10 mouse cellular contexts compared by ENCODE assay signal in the genomic region with DNA sequence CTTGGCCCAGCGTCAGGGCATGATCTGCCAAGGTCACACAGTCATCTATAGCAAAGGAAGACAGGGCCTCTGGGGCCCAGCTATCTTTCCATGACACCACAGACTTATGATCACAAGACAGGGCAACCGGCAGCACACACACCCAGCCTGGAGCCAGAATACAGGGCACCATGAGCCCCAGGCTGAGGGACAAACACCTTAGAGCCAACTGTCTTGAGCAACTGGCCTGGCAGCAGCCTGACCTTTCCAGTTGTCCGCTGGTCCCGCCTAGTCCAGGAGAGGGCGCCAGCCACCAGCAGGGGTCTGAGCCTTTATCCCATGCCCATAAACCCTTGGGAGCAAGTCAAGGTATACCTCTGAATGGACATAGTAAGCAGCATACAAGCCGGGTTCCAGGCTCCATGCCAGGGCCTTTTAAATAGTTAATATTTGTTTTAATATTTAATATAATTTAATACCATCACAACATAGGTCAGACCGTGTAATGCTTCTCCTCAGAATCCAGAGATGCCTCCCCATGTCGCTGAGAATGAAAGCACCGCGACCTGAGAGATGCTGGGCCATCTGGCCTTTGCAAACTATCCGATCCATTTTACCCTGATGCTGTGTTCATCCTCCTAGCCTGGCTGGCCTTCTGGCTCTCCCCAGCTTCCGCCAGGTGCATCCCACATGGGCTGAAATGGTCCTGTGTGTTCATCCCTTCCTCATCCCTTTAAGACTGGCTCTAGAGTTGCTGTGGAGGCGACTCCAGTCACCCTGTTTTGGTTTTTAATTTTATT. TPM values are rescaled to one million over a fixed set of nuclear protein-coding genes. Genes with fewer than 3 reads are reported as not detected.
DNase-seq lines count a peak whose midpoint lies in the region; ATAC-seq and TF ChIP-seq lines count a peak whose summit lies in the region.
"Had no signal": no experiment of that assay in that cellular context is flagged by ENCODE, and none has a peak within 500 bp of the region (broad histone marks: within the 10 kb centered on the region; RNA-seq: fewer than 3 reads in every experiment).

No protein-coding gene starts in this region.

- H3K27me3 ChIP-seq in MEL (ENCODE audit: control insufficient read depth in 1 of 2, insufficient read depth in 2 of 2, low read length in 2 of 2): no peaks in the 10 kb centered on the region; a peak in 1 of 4 replicates
- H3K27me3 ChIP-seq in liver, postnatal 0 days (ENCODE audit: insufficient read depth, low read length): peaks cover 22% of the 10 kb centered on the region

- H3K9me3 ChIP-seq in MEL (replicated peaks; ENCODE audit: insufficient read depth, low read length): no peaks in the 10 kb centered on the region
- no peaks in the 10 kb centered on the region for H3K9me3 ChIP-seq in liver, postnatal 0 days (ENCODE audit: low read length)
- H3K9me3 ChIP-seq: liver, embryonic 13.5 days; stomach, embryonic 15.5 days had no signal

- intact Hi-C loops in left cerebral cortex, adult 2 months (cut with DNase I): no loop called here

- TF ChIP-seq EP300 in MEL (IDR thresholded peaks at IDR 0.05; ENCODE audit: low read depth in 1 of 2, low read length in 2 of 2): no peak
- no peak for TF ChIP-seq EP300 in liver, postnatal 0 days (IDR thresholded peaks at IDR 0.05; ENCODE audit: low read depth)

- no peak overlapping the region for H3K9ac ChIP-seq in MEL (ENCODE audit: control insufficient read depth, low read depth, low read length, poor library complexity, severe bottlenecking)
- no peak overlapping the region for H3K9ac ChIP-seq in liver, postnatal 0 days (replicated peaks)
- H3K9ac ChIP-seq: liver, embryonic 13.5 days; stomach, embryonic 15.5 days had no signal

- no peak overlapping the region for H3K4me3 ChIP-seq in left cerebral cortex, adult 2 months
- no peak overlapping the region for H3K4me3 ChIP-seq in MEL (ENCODE audit: control insufficient read depth in 1 of 2, insufficient read depth in 1 of 2, low read depth in 2 of 2, low read length in 2 of 2)
- H3K4me3 ChIP-seq in liver, postnatal 0 days (ENCODE audit: low read depth, low read length): no peak overlapping the region
- H3K4me3 ChIP-seq: liver, embryonic 13.5 days; stomach, embryonic 15.5 days had no signal

- no peaks in the 10 kb centered on the region for H3K4me1 ChIP-seq in MEL (ENCODE audit: control insufficient read depth in 1 of 2, insufficient read depth in 2 of 2, low read length in 2 of 2)
- peaks cover 11% of the 10 kb centered on the region for H3K4me1 ChIP-seq in liver, postnatal 0 days (ENCODE audit: insufficient read depth)

- H3K79me2 ChIP-seq in MEL (ENCODE audit: control insufficient read depth, insufficient read depth, low read length, poor library complexity): no peaks in the 10 kb centered on the region

- TF ChIP-seq RAD21 in MEL (IDR thresholded peaks at IDR 0.05; ENCODE audit: low read depth, low read length): peak; percentile 61

- no peak overlapping the region for H3K4me2 ChIP-seq in liver, postnatal 0 days (ENCODE audit: low read depth, low read length)
- H3K4me2 ChIP-seq: liver, embryonic 13.5 days; stomach, embryonic 15.5 days had no signal

- 52% methylated on average over 13 of the region's 13 CpGs for WGBS in liver, postnatal 0 days (ENCODE audit: insufficient replicate concordance)

- no peak for TF ChIP-seq POLR2A in MEL (IDR thresholded peaks at IDR 0.05; ENCODE audit: control insufficient read depth in 1 of 2, insufficient read depth in 1 of 2, low read depth in 1 of 2, low read length in 2 of 2, poor library complexity in 1 of 2)

- peak; percentile 48; the same call in 1 of the 2 replicates for ATAC-seq in granulocyte monocyte progenitor cell, adult 5-6 weeks (replicated peaks; ENCODE audit: poor library complexity, severe bottlenecking)
- peak; percentile 20; the same call in 1 of the 2 replicates for ATAC-seq in liver, postnatal 0 days
- no peak for ATAC-seq in erythroblast, adult 5-6 weeks (replicated peaks; ENCODE audit: low FRiP score, poor library complexity, severe bottlenecking)

- peak in 1 of 2 experiments; percentile 55 for DNase-seq in left cerebral cortex, adult 2 months (ENCODE audit: extremely low spot score in 1 of 2, low spot score in 2 of 2)
- no peak for DNase-seq in left cerebral cortex, adult 8-10 months (ENCODE audit: low spot score in 2 of 2)
- DNase-seq in MEL (ENCODE audit: low read depth, low spot score): peak; percentile 38
- DNase-seq in cerebellum, adult 18-20 months: peak; percentile 75 to 79
- DNase-seq in liver, postnatal 0 days: peak; percentile 58
- DNase-seq in layer of hippocampus, adult 18-20 months (ENCODE audit: low spot score in 2 of 2): no peak
- DNase-seq: liver, embryonic 13.5 days had no signal

- no peaks in the 10 kb centered on the region for H3K36me3 ChIP-seq in MEL (ENCODE audit: control insufficient read depth in 1 of 2, insufficient read depth in 2 of 2, low read length in 2 of 2)
- no peaks in the 10 kb centered on the region for H3K36me3 ChIP-seq in liver, postnatal 0 days (replicated peaks; ENCODE audit: insufficient read depth, low read length)
- H3K36me3 ChIP-seq: liver, embryonic 13.5 days; stomach, embryonic 15.5 days had no signal

- no peak overlapping the region for H3K27ac ChIP-seq in left cerebral cortex, adult 2 months
- H3K27ac ChIP-seq in MEL (ENCODE audit: control insufficient read depth, low read depth, low read length): no peak overlapping the region
- H3K27ac ChIP-seq in liver, postnatal 0 days (ENCODE audit: low read depth): 0 out of 2 replicates have a peak overlapping the region, but pooled peaks have one; percentile 26
- H3K27ac ChIP-seq: liver, embryonic 13.5 days; stomach, embryonic 15.5 days had no signal

- peak; percentile 64 for TF ChIP-seq CTCF in left cerebral cortex, adult 2 months (IDR thresholded peaks at IDR 0.05)
- TF ChIP-seq CTCF in MEL (IDR thresholded peaks at IDR 0.05 in 2 of 3, conservative IDR thresholded peaks at IDR 0.05 in 1 of 3; ENCODE audit: control insufficient read depth in 1 of 3, insufficient read depth in 1 of 3, low read depth in 2 of 3, low read length in 3 of 3, poor library complexity in 1 of 3, severe bottlenecking in 1 of 3): peak; percentile 65 to 80 (median 73)
- TF ChIP-seq CTCF in liver, postnatal 0 days (IDR thresholded peaks at IDR 0.05; ENCODE audit: low read depth): peak; percentile 60

TF ChIP-seq in MEL, 35 proteins besides CTCF, POLR2A, EP300 and RAD21:
- TF ChIP-seq ZC3H11A (IDR thresholded peaks at IDR 0.05; ENCODE audit: low read depth, low read length) (peak; percentile 36; the same call in 1 of the 2 replicates), SMC3 (IDR thresholded peaks at IDR 0.05; ENCODE audit: low read depth, low read length) (peak; percentile 77), USF2 (IDR thresholded peaks at IDR 0.05; ENCODE audit: borderline replicate concordance in 1 of 2, insufficient read depth in 1 of 2, low read depth in 1 of 2, low read length in 2 of 2) (no peak)

RNA-seq across cellular contexts. Expression of gene Speg, which starts 3.6 kb away (rescaled TPM):
- 100 to 1,000 TPM; 199 to 215 TPM for total RNA-seq in left cerebral cortex, adult 2 months (2021)
- total RNA-seq in left cerebral cortex, adult 8-10 months (2022): 100 to 1,000 TPM; 177 to 190 (median 187) TPM
- 1.7 and 1.8 TPM in 2 replicates for total RNA-seq in MEL (2012; rRNA removed)
- polyA plus RNA-seq in MEL (2012; ENCODE audit: insufficient read depth in 1 of 2, insufficient read length in 2 of 2, low read depth in 1 of 2, low replicate concordance in 2 of 2, missing spikeins in 1 of 2): 1 to 10 TPM in 1 of 2 experiments, not detected in 1; 9.5 TPM
- not detected in 2 replicates for total RNA-seq in granulocyte monocyte progenitor cell, adult 5-6 weeks (2014; fragmentation: Nextera tagmentation)
- 0.05 TPM in 1 of 2 replicates, not detected in the other for total RNA-seq in granulocyte monocyte progenitor cell, adult 5-6 weeks (2017)
- 3.4 and 3.5 TPM in 2 replicates for polyA plus RNA-seq in liver, postnatal 0 days (2015; fragmentation: Nextera tagmentation; extraction: Ambion mirVana)
- not detected in 2 replicates for total RNA-seq in erythroblast, adult 5-6 weeks (2015; ENCODE audit: low replicate concordance)
- total RNA-seq in erythroblast, adult 5-6 weeks (2017; ENCODE audit: low replicate concordance): 1.7 TPM in 1 of 2 replicates, not detected in the other
- total RNA-seq in layer of hippocampus, adult 18-20 months (2021): 100 to 1,000 TPM; 168 to 178 TPM

RNA-seq across cellular contexts. Expression of gene Des, which starts 11.4 kb away (rescaled TPM):
- total RNA-seq in left cerebral cortex, adult 2 months (2021): 1 to 10 TPM in 1 of 2 experiments, under 1 TPM in 1; 0.77 to 1.7 TPM
- 1 to 10 TPM in 3 of 4 experiments, under 1 TPM in 1; 0.89 to 2.9 (median 1.8) TPM for total RNA-seq in left cerebral cortex, adult 8-10 months (2022)
- 4.6 and 7.2 TPM in 2 replicates for total RNA-seq in MEL (2012; rRNA removed)
- 1 to 10 TPM in 1 of 2 experiments, not detected in 1; 7.0 TPM for polyA plus RNA-seq in MEL (2012; ENCODE audit: insufficient read depth in 1 of 2, insufficient read length in 2 of 2, low read depth in 1 of 2, low replicate concordance in 2 of 2, missing spikeins in 1 of 2)
- total RNA-seq in granulocyte monocyte progenitor cell, adult 5-6 weeks (2014; fragmentation: Nextera tagmentation): not detected in 2 replicates
- not detected in 2 replicates for total RNA-seq in granulocyte monocyte progenitor cell, adult 5-6 weeks (2017)
- 4.0 and 14.2 TPM in 2 replicates for polyA plus RNA-seq in liver, postnatal 0 days (2015; fragmentation: Nextera tagmentation; extraction: Ambion mirVana)
- not detected in 2 replicates for total RNA-seq in erythroblast, adult 5-6 weeks (2015; ENCODE audit: low replicate concordance)
- not detected in 2 replicates for total RNA-seq in erythroblast, adult 5-6 weeks (2017; ENCODE audit: low replicate concordance)
- total RNA-seq in layer of hippocampus, adult 18-20 months (2021): under 1 TPM; 0.48 to 0.69 TPM

RNA-seq across cellular contexts. Expression of gene Dnpep, which starts 53.7 kb away (rescaled TPM):
- total RNA-seq in left cerebral cortex, adult 2 months (2021): 10 to 100 TPM; 49.4 to 53.0 TPM
- total RNA-seq in left cerebral cortex, adult 8-10 months (2022): 10 to 100 TPM; 56.5 to 63.2 (median 59.7) TPM
- total RNA-seq in MEL (2012; rRNA removed): 34.7 and 35.9 TPM in 2 replicates
- 10 to 100 TPM in 1 of 2 experiments, not detected in 1; 59.3 TPM for polyA plus RNA-seq in MEL (2012; ENCODE audit: insufficient read depth in 1 of 2, insufficient read length in 2 of 2, low read depth in 1 of 2, low replicate concordance in 2 of 2, missing spikeins in 1 of 2)
- 35.6 and 44.7 TPM in 2 replicates for total RNA-seq in granulocyte monocyte progenitor cell, adult 5-6 weeks (2014; fragmentation: Nextera tagmentation)
- 26.6 and 47.7 TPM in 2 replicates for total RNA-seq in granulocyte monocyte progenitor cell, adult 5-6 weeks (2017)
- 50.5 and 52.8 TPM in 2 replicates for polyA plus RNA-seq in liver, postnatal 0 days (2015; fragmentation: Nextera tagmentation; extraction: Ambion mirVana)
- total RNA-seq in erythroblast, adult 5-6 weeks (2015; ENCODE audit: low replicate concordance): 14.0 and 20.3 TPM in 2 replicates
- 7.7 and 11.8 TPM in 2 replicates for total RNA-seq in erythroblast, adult 5-6 weeks (2017; ENCODE audit: low replicate concordance)
- total RNA-seq in layer of hippocampus, adult 18-20 months (2021): 10 to 100 TPM; 49.2 to 50.0 TPM

Comparison
In these comparisons a context has a peak if more than half of its experiments do, and no peak if none do; other contexts are left out.
1. DNase-seq: peak in MEL (single experiment), cerebellum, adult 18-20 months (2 of 2) and liver, postnatal 0 days (single experiment); none in left cerebral cortex, adult 8-10 months (0 of 2) and layer of hippocampus, adult 18-20 months (0 of 2).
2. RNA of gene Speg, which starts 3.6 kb away (total RNA-seq): 199 to 215 TPM in left cerebral cortex, adult 2 months, 177 to 190 TPM in left cerebral cortex, adult 8-10 months and 168 to 178 TPM in layer of hippocampus, adult 18-20 months; 1.7 to 1.8 TPM in MEL, 0.05 TPM in granulocyte monocyte progenitor cell, adult 5-6 weeks and 1.7 TPM in erythroblast, adult 5-6 weeks; every median in the first group is over 10 times any median in the second.
3. Peak in every context shown above with its lines, with median percentiles within 50 percentile points of each other: CTCF ChIP-seq.